ENCODE assay signal across 7 mouse cellular contexts in genomic region chr6:92941756-92942420, GRCm38 (mm10). TPM values are rescaled to one million over a fixed set of nuclear protein-coding genes. Genes with fewer than 3 reads are reported as not detected.
DNase-seq lines count a peak whose midpoint lies in the region; ATAC-seq lines count a peak whose summit lies in the region.

No protein-coding gene starts in this region.

- H3K4me2 ChIP-seq in heart, embryonic 16.5 days (ENCODE audit: low read depth, low read length): peak overlapping the region; percentile 86

- H3K27me3 ChIP-seq in heart, embryonic 16.5 days (ENCODE audit: control insufficient read depth, insufficient read depth, low read length): no peaks in the 10 kb centered on the region; the same call in 1 of the 2 replicates

- H3K36me3 ChIP-seq in heart, embryonic 16.5 days (ENCODE audit: control insufficient read depth, insufficient read depth): peaks cover 6% of the 10 kb centered on the region; the same call in 1 of the 2 replicates

- DNase-seq in adrenal gland, adult 8-10 months: peak; percentile 20
- peak; percentile 60 for DNase-seq in embryo, embryonic 10.5 days (ENCODE audit: low spot score)
- peak; percentile 47 to 73 for DNase-seq in kidney, postnatal 25 days
- peak; percentile 28 for DNase-seq in mesoderm, embryonic 11.5 days (ENCODE audit: low read depth, low spot score)
- DNase-seq in B cell, adult 2 months: no peak
- DNase-seq in spleen, adult 12 weeks (ENCODE audit: low spot score): no peak

- H3K4me1 ChIP-seq in heart, embryonic 16.5 days (ENCODE audit: control insufficient read depth, insufficient read depth, low read length): peaks cover 10% of the 10 kb centered on the region

- no peak for ATAC-seq in heart, embryonic 16.5 days (replicated peaks; ENCODE audit: extremely low read depth, insufficient read depth, low FRiP score)

- H3K9me3 ChIP-seq in heart, embryonic 16.5 days (replicated peaks; ENCODE audit: control insufficient read depth, low read length): no peaks in the 10 kb centered on the region

- peak overlapping the region; percentile 74 for H3K4me3 ChIP-seq in heart, embryonic 16.5 days (ENCODE audit: low read length)

- peak overlapping the region; percentile 90 for H3K9ac ChIP-seq in heart, embryonic 16.5 days (ENCODE audit: low read length)

- under 1% methylated on average over 30 of the region's 30 CpGs for WGBS in heart, embryonic 16.5 days

- peak overlapping the region; percentile 89 for H3K27ac ChIP-seq in heart, embryonic 16.5 days (ENCODE audit: low read length)

RNA-seq across cellular contexts. Expression of gene Adamts9, which starts 1.4 kb away (rescaled TPM):
- 10 to 100 TPM; 15.1 to 22.1 (median 18.6) TPM for total RNA-seq in adrenal gland, adult 8-10 months (2022)
- 6.3 and 7.7 TPM in 2 replicates for polyA plus RNA-seq in heart, embryonic 16.5 days (2015; fragmentation: Nextera tagmentation; extraction: Ambion mirVana)

Comparison
In these comparisons a context has a peak if more than half of its experiments do, and no peak if none do; other contexts are left out.
1. DNase-seq: peak in adrenal gland, adult 8-10 months (single experiment), embryo, embryonic 10.5 days (single experiment), kidney, postnatal 25 days (2 of 2) and mesoderm, embryonic 11.5 days (single experiment); none in B cell, adult 2 months (0 of 2) and spleen, adult 12 weeks (single experiment).